Mouse (Mus musculus): Measurements from ENCODE around the gene Cenpn. TPM values are rescaled to one million over a fixed set of nuclear protein-coding genes. Genes with fewer than 3 reads are reported as not detected.
A peak's percentile ranks its signal among the peaks of the same experiment; 100 is the strongest.

Gene Cenpn
- 48.0 and 49.1 TPM in 2 replicates for polyA plus RNA-seq (2011; ENCODE audit: insufficient read depth, insufficient read length, low read depth, missing spikeins)

GRCm38 (mm10) chr8:116921337-116922059, at the start of gene Cenpn, which contains the start of gene Cmc2:
Gene Cenpn, plus strand, starts transcription at chr8:116921730.
Gene Cmc2, minus strand, starts transcription at chr8:116921455.
- no peak within 1 kb of the TSS for H3K27ac ChIP-seq (ENCODE audit: insufficient read depth, low read length)
- peak within 1 kb of the TSS; percentile 84 for H3K9ac ChIP-seq (ENCODE audit: low read depth, poor library complexity, severe bottlenecking)
- H3K27me3 ChIP-seq (ENCODE audit: control insufficient read depth, insufficient read depth, low read length, poor library complexity, severe bottlenecking): no peaks in the 10 kb centered on the region
- no peaks in the 10 kb centered on the region for H3K4me1 ChIP-seq (ENCODE audit: control insufficient read depth, insufficient read depth, low read length)
- peaks cover 8% of the 10 kb centered on the region; the same call in 1 of the 2 replicates for H3K36me3 ChIP-seq (ENCODE audit: control insufficient read depth, insufficient read depth, low read length, poor library complexity, severe bottlenecking)
- H3K4me3 ChIP-seq (ENCODE audit: low read depth, low read length): peak within 1 kb of the TSS; percentile 99
- TF ChIP-seq POLR2A (IDR thresholded peaks at IDR 0.05; ENCODE audit: insufficient read depth, low read length): peak; percentile 96
- TF ChIP-seq EP300 (IDR thresholded peaks at IDR 0.05; ENCODE audit: insufficient read depth, low read depth, low read length): no peak
- no peak for TF ChIP-seq CTCF (IDR thresholded peaks at IDR 0.05; ENCODE audit: low read depth, low read length)
- H3K9me3 ChIP-seq (replicated peaks; ENCODE audit: control insufficient read depth, insufficient read depth, low read length, poor library complexity, severe bottlenecking): no peaks in the 10 kb centered on the region

DNA sequence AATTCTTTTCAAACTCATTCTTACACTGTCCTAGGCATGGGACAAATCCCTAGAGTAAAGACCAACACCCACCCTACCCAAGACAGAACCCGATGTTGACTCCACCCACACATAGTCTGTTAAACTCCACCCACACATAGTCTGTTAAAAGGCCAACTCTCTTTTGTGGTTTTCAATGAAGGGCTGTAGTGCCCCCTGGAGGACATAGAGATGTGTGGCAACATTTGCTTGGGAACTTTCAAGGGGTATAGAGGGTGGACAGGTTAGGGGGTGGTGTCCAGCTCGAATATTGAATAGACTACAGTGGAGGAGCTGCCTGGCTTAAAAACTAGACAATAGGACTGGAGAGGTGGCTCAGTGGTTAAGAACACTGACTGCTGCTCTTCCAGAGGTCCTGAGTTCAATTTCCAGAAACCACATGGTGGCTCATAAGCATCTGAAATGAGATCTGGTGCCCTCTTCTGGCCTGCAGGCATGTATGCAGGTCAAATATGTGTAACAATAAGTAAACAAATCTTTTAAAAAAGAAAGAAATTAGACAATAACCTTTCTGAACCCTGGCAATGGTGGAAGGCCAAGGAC, 48.7 kb upstream of the Cenpn start:
- Histone ChIP-seq H3K4me1 (ENCODE audit: control insufficient read depth, insufficient read depth, low read length) (no peaks in the 10 kb centered on the region), H3K36me3 (ENCODE audit: control insufficient read depth, insufficient read depth, low read length, poor library complexity, severe bottlenecking) (no peaks in the 10 kb centered on the region), H3K9ac (ENCODE audit: low read depth, poor library complexity, severe bottlenecking) (no peak overlapping the region), H3K9me3 (replicated peaks; ENCODE audit: control insufficient read depth, insufficient read depth, low read length, poor library complexity, severe bottlenecking) (no peaks in the 10 kb centered on the region), H3K4me3 (ENCODE audit: low read depth, low read length) (no peak overlapping the region), H3K27ac (ENCODE audit: insufficient read depth, low read length) (no peak overlapping the region), H3K27me3 (ENCODE audit: control insufficient read depth, insufficient read depth, low read length, poor library complexity, severe bottlenecking) (no peaks in the 10 kb centered on the region)
- TF ChIP-seq CTCF (IDR thresholded peaks at IDR 0.05; ENCODE audit: low read depth, low read length) (no peak), POLR2A (IDR thresholded peaks at IDR 0.05; ENCODE audit: insufficient read depth, low read length) (no peak), EP300 (IDR thresholded peaks at IDR 0.05; ENCODE audit: insufficient read depth, low read depth, low read length) (no peak)

- Histone ChIP-seq H3K4me3 (ENCODE audit: low read depth, low read length) (no peak overlapping the region), H3K9ac (ENCODE audit: low read depth, poor library complexity, severe bottlenecking) (no peak overlapping the region), H3K4me1 (ENCODE audit: control insufficient read depth, insufficient read depth, low read length) (no peaks in the 10 kb centered on the region), H3K9me3 (replicated peaks; ENCODE audit: control insufficient read depth, insufficient read depth, low read length, poor library complexity, severe bottlenecking) (no peaks in the 10 kb centered on the region), H3K27me3 (ENCODE audit: control insufficient read depth, insufficient read depth, low read length, poor library complexity, severe bottlenecking) (no peaks in the 10 kb centered on the region), H3K27ac (ENCODE audit: insufficient read depth, low read length) (no peak overlapping the region), H3K36me3 (ENCODE audit: control insufficient read depth, insufficient read depth, low read length, poor library complexity, severe bottlenecking) (no peaks in the 10 kb centered on the region)
- TF ChIP-seq CTCF (IDR thresholded peaks at IDR 0.05; ENCODE audit: low read depth, low read length): no peak
- TF ChIP-seq POLR2A (IDR thresholded peaks at IDR 0.05; ENCODE audit: insufficient read depth, low read length): no peak
- no peak for TF ChIP-seq EP300 (IDR thresholded peaks at IDR 0.05; ENCODE audit: insufficient read depth, low read depth, low read length)
Observed at GRCm38 (mm10) chr8:116873586-116873985, 47.9 kb upstream of the Cenpn start.

GRCm38 (mm10) chr8:116873986-116874385, 47.5 kb upstream of the Cenpn start:
- no peaks in the 10 kb centered on the region for H3K27me3 ChIP-seq (ENCODE audit: control insufficient read depth, insufficient read depth, low read length, poor library complexity, severe bottlenecking)
- H3K4me1 ChIP-seq (ENCODE audit: control insufficient read depth, insufficient read depth, low read length): no peaks in the 10 kb centered on the region
- no peak overlapping the region for H3K27ac ChIP-seq (ENCODE audit: insufficient read depth, low read length)
- H3K36me3 ChIP-seq (ENCODE audit: control insufficient read depth, insufficient read depth, low read length, poor library complexity, severe bottlenecking): no peaks in the 10 kb centered on the region
- TF ChIP-seq CTCF (IDR thresholded peaks at IDR 0.05; ENCODE audit: low read depth, low read length) (no peak), EP300 (IDR thresholded peaks at IDR 0.05; ENCODE audit: insufficient read depth, low read depth, low read length) (no peak), POLR2A (IDR thresholded peaks at IDR 0.05; ENCODE audit: insufficient read depth, low read length) (no peak)
- no peak overlapping the region for H3K4me3 ChIP-seq (ENCODE audit: low read depth, low read length)
- no peak overlapping the region for H3K9ac ChIP-seq (ENCODE audit: low read depth, poor library complexity, severe bottlenecking)
- no peaks in the 10 kb centered on the region for H3K9me3 ChIP-seq (replicated peaks; ENCODE audit: control insufficient read depth, insufficient read depth, low read length, poor library complexity, severe bottlenecking)

DNA sequence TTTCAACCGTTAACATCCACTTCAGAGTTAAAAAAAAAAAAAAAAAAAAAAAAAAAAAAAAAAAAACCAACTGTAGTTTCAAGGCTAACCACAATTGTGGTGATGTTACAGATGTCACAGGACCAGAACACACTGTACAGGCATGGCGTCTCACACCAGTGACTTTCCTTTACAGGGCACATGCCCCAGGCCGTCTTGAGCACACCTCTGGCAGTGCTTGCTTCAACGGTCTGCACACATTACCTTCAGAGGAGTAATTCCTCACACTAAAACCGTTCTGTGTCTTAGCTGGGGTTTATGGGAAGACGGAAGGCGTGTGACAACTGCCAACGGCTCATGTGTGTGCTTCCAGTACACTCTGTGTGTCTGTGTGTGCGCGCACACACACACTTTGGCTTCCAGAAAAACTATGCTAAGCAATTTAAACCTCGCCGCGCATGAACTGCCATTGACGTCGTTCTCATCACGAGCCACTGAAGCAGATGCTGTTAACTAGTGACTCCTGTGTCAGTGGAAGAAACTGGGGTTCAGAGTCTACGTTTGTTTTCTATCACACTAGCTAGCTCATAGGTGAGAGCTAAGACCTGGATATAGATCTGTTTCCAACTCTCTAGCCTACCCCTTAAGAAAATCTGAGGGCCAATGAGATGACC, 45.6 kb upstream of the Cenpn start:
- Histone ChIP-seq H3K9ac (ENCODE audit: low read depth, poor library complexity, severe bottlenecking) (no peak overlapping the region), H3K36me3 (ENCODE audit: control insufficient read depth, insufficient read depth, low read length, poor library complexity, severe bottlenecking) (no peaks in the 10 kb centered on the region), H3K9me3 (replicated peaks; ENCODE audit: control insufficient read depth, insufficient read depth, low read length, poor library complexity, severe bottlenecking) (no peaks in the 10 kb centered on the region), H3K4me1 (ENCODE audit: control insufficient read depth, insufficient read depth, low read length) (no peaks in the 10 kb centered on the region), H3K4me3 (ENCODE audit: low read depth, low read length) (no peak overlapping the region), H3K27me3 (ENCODE audit: control insufficient read depth, insufficient read depth, low read length, poor library complexity, severe bottlenecking) (no peaks in the 10 kb centered on the region), H3K27ac (ENCODE audit: insufficient read depth, low read length) (no peak overlapping the region)
- TF ChIP-seq EP300 (IDR thresholded peaks at IDR 0.05; ENCODE audit: insufficient read depth, low read depth, low read length) (no peak), POLR2A (IDR thresholded peaks at IDR 0.05; ENCODE audit: insufficient read depth, low read length) (no peak), CTCF (IDR thresholded peaks at IDR 0.05; ENCODE audit: low read depth, low read length) (no peak)
